Mouse (Mus musculus) lung, adult 2 months (tissue): ENCODE measurements at regions not wholly inside any gene's neighbourhood (a gene's known extent, or its start where the extent isn't known, plus 50 kb on each side); places are given as distances from the start of the nearest gene placed in this dataset.

Experiments used
- CTCF ChIP-seq: fragments of 200-500 bp; IDR thresholded peaks from 2 replicates; pipeline ENCODE4 v1.5.1; 2011; ENCODE audit warnings: mild to moderate bottlenecking, low read length, control low read depth; ENCODE audit not compliant: insufficient read depth
- POLR2A ChIP-seq: fragments of 200-500 bp; IDR thresholded peaks from 2 replicates; pipeline ENCODE4 v1.6.1; 2011; ENCODE audit warnings: low read depth, mild to moderate bottlenecking, control low read depth, low read length, borderline replicate concordance; ENCODE audit errors: extremely low read depth

DNA sequence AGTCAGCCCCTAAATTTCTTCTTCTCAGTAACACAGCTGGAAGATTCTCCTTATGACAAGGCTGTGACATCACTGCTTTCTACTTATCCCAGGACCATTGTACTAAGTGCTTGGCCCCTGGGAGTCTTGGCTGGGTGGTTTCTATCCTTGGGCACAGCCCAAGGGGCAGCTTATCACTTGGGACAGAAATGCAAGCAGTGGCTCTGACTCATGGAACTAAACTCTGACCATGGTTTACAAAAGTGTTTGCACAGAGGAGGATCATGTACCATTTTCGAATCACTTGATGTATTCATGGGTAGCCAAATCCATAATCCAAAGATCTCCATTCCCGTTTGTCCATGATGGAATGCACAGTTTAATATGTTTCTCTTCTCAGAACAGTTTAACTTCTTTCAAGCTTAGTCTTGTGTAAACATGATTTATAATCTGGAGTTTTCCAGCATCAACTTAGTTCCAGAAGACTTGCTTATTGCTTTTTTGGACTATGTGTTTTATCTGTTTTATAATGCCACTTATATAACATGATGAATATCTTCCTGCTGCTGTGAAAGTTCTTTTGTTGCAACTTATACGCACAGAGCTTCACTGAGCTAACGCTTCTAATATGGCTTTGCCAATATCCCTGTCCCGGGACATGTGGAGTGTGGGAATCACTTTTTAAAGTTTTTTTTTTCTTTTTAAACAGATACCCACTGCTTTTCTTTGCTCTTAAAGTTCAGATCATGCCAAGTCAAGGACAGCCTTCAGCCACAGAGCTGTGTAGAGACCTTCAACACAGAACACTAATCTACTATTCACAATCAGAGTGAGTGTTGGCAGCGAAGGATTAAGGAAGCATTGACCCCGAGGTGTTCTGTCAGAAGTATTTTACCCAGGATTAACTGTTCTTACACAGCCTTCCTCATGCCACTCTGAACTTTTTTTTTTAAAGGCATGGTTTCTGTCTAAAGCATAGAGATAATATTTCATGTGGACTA lies 76.7 kb upstream of the Pik3r1 start:
- TF ChIP-seq CTCF (no peak), POLR2A (no peak)
